Mouse (Mus musculus) frontal cortex, postnatal 25 days (tissue): ENCODE measurements at regions not wholly inside any gene's neighbourhood (a gene's known extent, or its start where the extent isn't known, plus 50 kb on each side); places are given as distances from the start of the nearest gene placed in this dataset.
"Not testable (repeated sequence)": the region's sequence is repeated elsewhere in the genome, so short reads cannot be mapped to it uniquely, and the experiment has no call there.

Source experiments
- DNase-seq, 2 experiments: peaks; one replicate each; pipeline ENCODE4 v3.0.0; 2022; ENCODE audit warnings: low spot score in 2 of 2

- peak; percentile 12 to 54 for DNase-seq
These were observed 485.1 kb upstream of the Hsf2 start for GRCm38 (mm10) chr10:57000892-57001722.

GRCm38 (mm10) chr10:57001723-57002110 lies 484.5 kb upstream of the Hsf2 start:
- DNase-seq: no peak

GRCm38 (mm10) chr10:57037641-57038040 lies 448.5 kb upstream of the Hsf2 start:
- DNase-seq: no peak

GRCm38 (mm10) chr10:57040201-57040600 lies 446.0 kb upstream of the Hsf2 start:
- no peak for DNase-seq

DNA sequence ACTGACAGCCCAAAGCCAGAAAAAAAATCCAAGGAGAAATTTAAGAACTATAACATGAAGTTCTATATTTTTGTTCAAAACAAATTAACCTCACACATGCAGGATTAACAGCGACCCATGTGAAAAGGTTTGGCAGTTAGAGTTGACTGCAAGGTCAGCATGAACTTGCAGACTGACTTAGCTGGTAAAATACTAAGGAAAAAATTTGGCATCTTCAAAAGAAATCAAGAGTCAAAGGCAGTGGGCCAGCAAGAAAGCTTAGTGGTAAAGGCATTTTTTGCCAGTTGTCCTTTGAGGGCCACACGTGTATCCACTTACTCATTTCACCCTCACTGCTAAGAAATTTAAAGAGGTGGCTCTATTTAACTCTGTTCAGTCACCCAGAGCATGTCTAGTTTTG lies 440.2 kb upstream of the Hsf2 start:
- DNase-seq: no peak

- no peak for DNase-seq
These were observed 439.3 kb upstream of the Hsf2 start for GRCm38 (mm10) chr10:57046891-57047290.

DNA sequence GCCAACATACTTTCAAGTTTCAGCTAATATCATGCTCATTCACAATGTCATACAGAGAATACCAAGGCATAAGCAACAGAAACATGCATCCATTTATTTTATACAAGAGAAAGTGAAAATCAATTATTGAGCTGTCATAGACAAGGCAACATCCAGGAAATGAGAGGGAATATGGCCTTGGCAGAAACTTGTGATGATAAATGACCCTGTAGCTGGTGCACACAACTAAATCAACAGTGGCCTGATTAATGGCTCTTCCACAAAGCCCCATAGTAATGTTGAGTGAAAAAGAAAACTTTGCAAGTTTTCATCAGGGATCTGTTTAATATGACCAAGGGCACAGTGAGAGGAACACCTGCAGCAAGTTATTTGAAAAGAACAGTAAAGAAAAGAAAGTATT lies 438.5 kb upstream of the Hsf2 start:
- no peak for DNase-seq

DNA sequence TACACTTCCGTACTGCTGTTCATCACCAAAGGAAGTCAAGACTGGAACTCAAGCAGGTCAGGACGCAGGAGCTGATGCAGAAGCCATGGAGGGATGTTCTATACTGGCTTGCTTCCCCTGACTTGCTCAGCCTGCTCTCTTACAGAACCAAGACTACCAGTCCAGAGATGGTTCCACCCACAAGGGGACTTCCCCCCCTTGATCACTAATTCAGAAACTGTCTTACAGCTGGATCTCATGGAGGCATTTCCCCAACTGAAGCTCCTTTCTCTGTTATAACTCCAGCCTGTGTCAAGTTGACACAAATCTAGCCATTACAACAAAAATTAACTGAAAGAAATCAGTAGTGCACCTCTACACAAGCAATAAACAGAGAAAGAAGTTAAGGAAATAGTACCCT lies 432.8 kb upstream of the Hsf2 start:
- DNase-seq: not testable (repeated sequence)

DNA sequence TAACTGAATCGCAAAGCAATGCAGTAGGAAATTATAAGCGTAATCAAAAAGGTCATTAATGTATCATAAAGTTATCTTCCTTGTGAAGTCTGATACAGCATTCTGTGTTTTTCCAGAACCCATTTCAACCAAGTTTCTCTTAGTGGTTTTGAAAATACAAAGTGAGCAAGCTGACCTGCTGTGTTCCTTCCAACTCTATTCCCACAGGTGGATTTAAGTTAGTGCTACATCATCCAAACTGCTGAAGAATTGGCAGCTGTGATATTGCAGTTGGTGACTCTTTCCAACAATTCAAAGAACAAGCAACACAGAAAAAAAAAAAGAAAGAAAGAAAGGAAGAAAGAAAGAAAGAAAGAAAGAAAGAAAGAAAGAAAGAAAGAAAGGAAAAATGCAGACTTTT lies 396.1 kb upstream of the Hsf2 start:
- DNase-seq: no peak

DNA sequence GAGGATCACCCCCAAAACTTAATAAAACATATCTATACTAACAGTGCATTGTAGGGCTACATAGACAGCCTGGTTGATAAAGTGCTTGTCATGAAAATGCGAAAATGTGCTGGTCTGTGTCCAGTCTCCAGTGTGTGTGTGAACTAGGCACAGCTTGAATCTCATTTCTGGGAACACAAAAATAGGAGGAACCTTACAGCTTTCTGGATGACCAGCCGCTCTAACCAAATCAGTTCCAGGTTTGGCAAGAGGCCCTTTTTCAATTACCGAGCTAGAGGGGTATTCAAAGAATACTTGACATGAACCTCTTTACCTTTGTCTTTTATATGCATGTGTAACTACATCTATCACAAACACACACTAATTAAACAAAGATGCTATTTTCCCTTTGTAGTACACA lies 390.3 kb upstream of the Hsf2 start:
- no peak for DNase-seq

DNA sequence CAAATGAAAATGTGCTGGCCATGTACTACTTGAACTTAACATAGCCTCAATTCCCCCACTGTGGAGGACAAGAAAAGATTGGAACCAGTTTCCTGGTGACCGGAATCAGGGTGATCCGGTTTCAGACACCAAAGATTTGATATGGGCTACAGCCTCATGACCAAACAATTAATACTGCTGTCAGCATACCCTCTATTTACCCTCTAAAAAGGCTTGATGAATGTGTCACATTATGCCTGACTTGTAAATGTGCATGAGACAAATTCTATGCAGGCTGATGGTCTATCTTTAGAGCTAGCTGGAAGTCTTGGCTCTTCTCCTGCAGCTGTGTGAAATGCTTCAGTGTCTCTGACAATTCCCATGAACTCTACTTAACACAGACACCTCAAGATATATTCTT lies 372.8 kb upstream of the Hsf2 start:
- DNase-seq: no peak

DNA sequence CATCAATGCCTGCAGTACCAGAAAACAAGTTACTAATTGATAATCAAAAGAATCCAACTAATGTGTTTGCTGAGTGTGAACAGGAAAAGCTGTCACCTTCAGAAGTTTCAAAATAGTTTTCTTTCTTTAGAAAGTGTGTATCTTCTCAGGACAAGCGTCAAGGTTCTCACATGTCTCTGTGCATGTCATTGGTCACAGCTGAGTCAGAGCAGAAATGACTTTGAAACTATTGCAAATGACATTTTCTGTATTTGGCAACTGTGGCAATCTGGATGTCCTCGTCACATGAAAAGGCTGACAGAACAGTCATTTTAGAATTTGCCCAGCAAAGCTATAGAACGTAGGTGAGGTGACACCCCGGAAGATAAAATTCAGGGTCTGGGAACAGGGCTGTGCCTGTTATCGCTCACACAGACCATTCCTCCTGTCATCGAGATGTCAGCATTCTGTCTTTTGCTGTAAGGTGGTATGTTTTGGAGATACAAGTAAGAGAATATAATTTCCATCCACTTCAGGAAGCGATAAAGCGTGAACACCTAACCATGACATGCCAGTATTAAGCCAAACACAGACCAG lies 371.4 kb upstream of the Hsf2 start:
- no peak for DNase-seq

GRCm38 (mm10) chr10:57121514-57121913 lies 364.7 kb upstream of the Hsf2 start:
- DNase-seq: no peak

- no peak for DNase-seq
These were observed 359.0 kb upstream of the Hsf2 start for GRCm38 (mm10) chr10:57127185-57127584.

DNA sequence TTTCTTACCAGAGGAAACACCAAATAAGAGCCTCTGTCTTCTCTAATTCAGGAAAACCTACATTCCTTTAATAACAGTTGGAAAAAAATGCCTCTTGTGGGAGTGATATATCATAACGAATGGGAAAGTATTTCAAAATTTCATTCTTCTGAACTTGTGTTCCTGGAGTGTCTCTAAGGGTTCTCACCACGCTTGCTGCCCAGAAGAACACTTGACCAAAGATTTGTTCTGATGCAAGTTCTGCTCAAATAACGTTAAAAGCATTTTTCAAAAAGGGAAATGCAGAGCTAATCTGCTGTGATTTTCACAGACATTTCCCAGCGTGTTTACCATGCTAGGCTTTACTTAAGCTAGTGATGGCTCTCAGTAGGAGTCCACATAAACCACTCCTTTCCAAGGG lies 329.8 kb upstream of the Hsf2 start:
- no peak for DNase-seq

- DNase-seq: no peak
These were observed 329.3 kb upstream of the Hsf2 start for GRCm38 (mm10) chr10:57156912-57157311.

DNA sequence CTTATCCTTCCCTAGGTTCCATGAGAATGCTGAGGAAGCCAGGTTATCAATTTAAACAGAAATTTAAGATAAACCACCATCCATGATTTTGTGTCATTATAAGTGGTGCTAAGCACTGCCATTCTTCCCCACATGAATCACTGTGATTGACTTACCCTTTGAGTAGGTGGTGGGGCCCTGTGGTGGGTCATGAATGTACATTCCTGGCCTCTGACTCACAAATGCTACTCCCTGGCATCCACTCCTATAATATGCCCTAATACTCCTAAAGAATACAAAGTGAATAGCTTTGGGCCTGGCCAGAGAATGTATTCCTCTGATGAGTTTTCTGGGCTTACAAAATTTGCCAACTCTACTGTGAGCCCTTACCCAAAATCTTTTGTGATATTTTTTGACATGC lies 325.6 kb upstream of the Hsf2 start:
- DNase-seq: no peak

GRCm38 (mm10) chr10:57163359-57163758 lies 322.8 kb upstream of the Hsf2 start:
- no peak for DNase-seq

GRCm38 (mm10) chr10:57183560-57183959 lies 302.6 kb upstream of the Hsf2 start:
- peak; percentile 6 to 27 for DNase-seq

DNA sequence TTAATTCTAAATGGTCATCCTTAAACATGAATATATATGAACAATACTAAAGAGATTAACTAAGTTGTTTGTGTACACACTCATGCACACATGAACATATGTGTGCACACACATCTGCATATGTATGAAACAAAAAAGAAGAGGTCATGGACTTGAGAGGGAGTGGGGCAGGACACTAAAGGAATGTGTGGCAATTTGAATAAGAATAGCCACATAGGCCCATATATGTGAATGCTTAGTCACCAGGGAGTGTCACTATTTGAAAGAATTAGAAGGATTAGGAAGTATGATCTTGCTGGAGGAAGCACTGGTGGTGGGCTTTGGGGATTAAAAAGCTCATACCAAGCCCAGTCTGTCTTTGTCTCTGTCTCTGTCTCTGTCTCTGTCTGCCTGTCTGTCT lies 275.5 kb upstream of the Hsf2 start:
- DNase-seq: no peak

- no peak for DNase-seq
These were observed 255.1 kb upstream of the Hsf2 start for GRCm38 (mm10) chr10:57231117-57231516.

GRCm38 (mm10) chr10:57281220-57281619 lies 205.0 kb upstream of the Hsf2 start:
- DNase-seq: no peak

DNA sequence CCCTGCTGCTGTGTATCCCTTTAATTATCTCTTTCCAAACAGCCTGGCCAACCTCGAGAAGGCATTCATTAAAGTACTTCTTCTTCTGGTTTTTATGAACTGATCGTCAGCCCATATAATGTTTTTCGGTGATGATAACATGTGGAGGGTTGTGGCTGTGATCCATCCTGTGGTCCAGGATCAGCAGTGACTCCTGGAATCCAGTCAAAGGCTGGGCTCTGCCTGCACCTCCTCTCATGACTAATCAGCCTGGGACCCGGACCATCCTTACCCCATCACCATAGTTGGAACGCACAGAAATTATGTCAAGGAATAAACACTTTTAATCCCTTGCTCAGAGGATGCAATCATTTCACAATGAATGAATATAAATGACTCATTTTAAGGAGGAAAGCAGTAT lies 203.3 kb upstream of the Hsf2 start:
- no peak for DNase-seq

DNA sequence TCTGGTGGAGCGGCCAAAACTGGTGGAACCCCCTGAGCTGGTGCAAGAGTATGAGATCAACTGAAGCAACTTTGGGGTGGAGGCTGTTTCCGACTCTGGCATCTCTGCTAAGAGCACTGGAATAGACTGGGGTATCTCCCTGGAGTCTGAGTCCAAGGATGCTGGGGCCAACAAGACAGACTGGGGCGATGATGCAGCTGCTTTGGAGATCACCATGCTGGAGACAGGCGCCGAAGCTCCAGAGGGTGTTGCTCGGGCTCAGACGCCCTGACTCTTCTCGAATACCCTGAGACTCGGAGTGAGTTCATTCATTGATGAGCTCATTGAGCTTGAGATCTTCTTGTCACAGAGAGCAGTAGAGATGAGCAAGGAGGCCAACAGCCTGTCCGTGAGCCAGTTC lies 194.6 kb upstream of the Hsf2 start:
- no peak for DNase-seq
